Mouse (Mus musculus) ES-E14 (cell line): ENCODE measurements at regions not wholly inside any gene's neighbourhood (a gene's known extent, or its start where the extent isn't known, plus 50 kb on each side); places are given as distances from the start of the nearest gene placed in this dataset.

Experiments used
- CHD2 ChIP-seq: IDR thresholded peaks from 2 replicates; pipeline ENCODE4 v1.6.1; 2014; ENCODE audit warnings: mild to moderate bottlenecking, low read depth, low read length, inconsistent platforms
- HCFC1 ChIP-seq: IDR thresholded peaks from 2 replicates; pipeline ENCODE4 v1.6.1; 2012; ENCODE audit warnings: low read length, inconsistent platforms, borderline replicate concordance; ENCODE audit not compliant: insufficient read depth
- MAFK ChIP-seq: IDR thresholded peaks from 2 replicates; pipeline ENCODE4 v1.6.1; 2014; ENCODE audit warnings: mild to moderate bottlenecking, low read depth, low read length, inconsistent platforms; ENCODE audit not compliant: insufficient read depth
- ZC3H11A ChIP-seq: IDR thresholded peaks from 2 replicates; pipeline ENCODE4 v1.6.1; 2012; ENCODE audit warnings: low read depth, mild to moderate bottlenecking, inconsistent platforms, low read length, borderline replicate concordance

DNA sequence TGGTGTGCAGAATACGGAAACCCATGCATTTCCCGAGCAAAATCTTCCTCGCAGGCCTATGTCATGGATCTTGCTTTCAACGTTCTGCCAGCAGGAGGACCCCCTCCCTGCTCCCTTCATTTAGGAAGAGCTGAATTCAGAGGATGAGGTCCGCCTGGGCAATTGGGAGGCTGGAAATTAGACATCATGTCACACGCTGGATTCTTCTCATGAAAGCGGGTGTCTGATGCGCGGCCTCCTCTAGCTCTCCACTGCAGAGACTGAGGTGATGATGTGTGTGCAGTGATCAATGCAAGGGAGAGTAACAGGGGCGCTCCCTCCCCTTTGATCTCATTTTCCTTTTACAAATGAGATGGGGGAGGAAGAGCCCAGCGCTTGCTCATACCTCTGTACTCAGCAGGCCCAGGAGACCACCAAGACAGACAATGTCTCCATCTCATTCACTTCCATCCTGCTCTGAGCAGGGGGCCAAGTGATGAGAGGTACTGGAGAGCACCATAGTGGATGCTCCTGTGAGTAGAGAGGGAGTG is 230.8 kb upstream of the Pbx1 start:
- TF ChIP-seq MAFK (no peak), HCFC1 (no peak), ZC3H11A (no peak), CHD2 (no peak)
